Mouse (Mus musculus) kidney, embryonic 16.5 days (tissue): ENCODE data around the gene Atg2a. TPM values are rescaled to one million over a fixed set of nuclear protein-coding genes. Genes with fewer than 3 reads are reported as not detected.

Source experiments
- ATAC-seq: fragments of 200-750 bp; cut with Nextera tagmentation; 2 replicates; pipeline ENCODE4 v1.8.0; 2017; ENCODE audit warnings: moderate TSS enrichment; ENCODE audit not compliant: low FRiP score, low TSS enrichment
- H3K27ac ChIP-seq: fragments of 300-500 bp; sonication (generic); 2 replicates; pipeline ENCODE4 v1.5.1; 2014; ENCODE audit warnings: low read length
- H3K27me3 ChIP-seq: fragments of 300-500 bp; sonication (generic); 2 replicates; pipeline ENCODE4 v1.6.1; 2014; ENCODE audit warnings: low read length, control low read depth, mixed read lengths; ENCODE audit not compliant: insufficient read depth
- H3K36me3 ChIP-seq: fragments of 300-500 bp; sonication (generic); 2 replicates; pipeline ENCODE4 v1.6.1; 2014; ENCODE audit warnings: low read length, control low read depth, mixed read lengths; ENCODE audit not compliant: insufficient read depth
- H3K4me1 ChIP-seq: fragments of 300-500 bp; sonication (generic); 2 replicates; pipeline ENCODE4 v1.6.1; 2014; ENCODE audit warnings: low read length, control low read depth, mixed read lengths; ENCODE audit not compliant: insufficient read depth
- H3K4me2 ChIP-seq: fragments of 300-500 bp; sonication (generic); replicated peaks from 2 replicates; pipeline ENCODE4 v1.6.1; 2014; ENCODE audit warnings: low read depth, low read length
- H3K4me3 ChIP-seq: fragments of 300-500 bp; sonication (generic); 2 replicates; pipeline ENCODE4 v1.5.1; 2014; ENCODE audit warnings: mild to moderate bottlenecking, low read length
- H3K9ac ChIP-seq: fragments of 300-500 bp; sonication (generic); replicated peaks from 2 replicates; pipeline ENCODE4 v1.6.1; 2014; ENCODE audit warnings: low read length
- H3K9me3 ChIP-seq: fragments of 300-500 bp; sonication (generic); 2 replicates; pipeline ENCODE4 v1.6.1; 2016; ENCODE audit warnings: low read length, control low read depth
- WGBS: fragments of 180-500 bp; shearing (Covaris S2); extraction: QIAGEN DNeasy Blood & Tissue Kit; methylation state at CpG from one replicate; pipeline ENCODE4 v1.1.7; 2014; 5-methylcytosine and 5-hydroxymethylcytosine counted together
- polyA plus RNA-seq: library from polyadenylated mRNA; unstranded; fragments of >200 nt; fragmentation: Nextera tagmentation; extraction: Ambion mirVana; gene quantifications from 2 replicates; pipeline ENCODE4 v1.2.1, GENCODE M21; 2015

Atg2a gene
- polyA plus RNA-seq, 1 experiment from 2014 or later, result 12.1 TPM

DNA sequence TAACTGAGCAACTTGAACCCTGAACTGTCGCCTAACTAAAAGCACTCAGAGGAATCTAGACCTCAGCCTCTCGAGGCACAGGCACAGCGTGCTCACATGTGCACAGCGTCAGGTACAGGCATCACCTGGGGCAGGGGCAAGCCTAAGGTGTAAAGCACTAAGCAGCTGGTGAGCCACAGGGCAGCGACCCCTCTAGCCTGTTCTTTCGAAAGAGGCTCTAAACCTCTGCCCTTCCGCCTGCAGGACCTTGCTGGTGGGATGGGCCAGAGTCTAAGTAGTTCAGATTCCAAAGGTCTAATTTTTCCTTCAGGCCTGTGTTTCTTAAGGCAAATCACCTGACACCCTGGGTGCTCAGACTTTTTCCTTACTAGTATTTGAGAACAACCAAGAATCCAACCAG is 30.6 kb downstream of the Atg2a start:
- Histone ChIP-seq H3K36me3 (no peaks in the 10 kb centered on the region), H3K27ac (peak overlapping the region; percentile 55), H3K9me3 (no peaks in the 10 kb centered on the region), H3K4me2 (no peak overlapping the region), H3K4me1 (peaks cover 16% of the 10 kb centered on the region), H3K9ac (no peak overlapping the region), H3K4me3 (no peak overlapping the region), H3K27me3 (no peaks in the 10 kb centered on the region)
- no peak for ATAC-seq
- WGBS, result 63% methylated on average over 7 of the region's 7 CpGs

DNA sequence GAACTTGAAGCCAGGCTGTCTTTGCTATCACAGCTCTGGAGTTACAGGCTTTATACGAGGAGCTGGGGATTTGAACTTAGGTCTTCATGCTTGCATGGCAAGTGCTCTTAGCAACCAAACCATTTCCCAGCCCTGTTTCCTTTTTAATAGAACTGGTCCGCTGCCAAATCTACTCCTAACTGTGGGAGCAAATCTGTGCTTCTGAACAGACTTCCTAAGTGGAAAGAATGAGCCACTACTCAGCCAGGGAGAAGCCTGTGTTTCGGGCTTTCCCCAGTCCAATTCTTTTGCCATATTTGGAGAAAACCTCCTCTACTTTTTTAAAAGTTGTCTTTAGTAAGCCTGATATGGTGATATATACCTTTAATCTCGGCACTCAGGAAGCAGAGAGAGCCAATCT is 31.3 kb downstream of the Atg2a start:
- H3K4me3 ChIP-seq, result no peak overlapping the region
- H3K4me2 ChIP-seq, result no peak overlapping the region
- H3K9me3 ChIP-seq, result no peaks in the 10 kb centered on the region
- ATAC-seq, result no peak
- H3K36me3 ChIP-seq, result no peaks in the 10 kb centered on the region
- 82% methylated on average over 4 of the region's 4 CpGs for WGBS
- no peaks in the 10 kb centered on the region for H3K27me3 ChIP-seq
- peak overlapping the region; percentile 56; the same call in 1 of the 2 replicates for H3K27ac ChIP-seq
- H3K4me1 ChIP-seq, result peaks cover 17% of the 10 kb centered on the region
- no peak overlapping the region for H3K9ac ChIP-seq

DNA sequence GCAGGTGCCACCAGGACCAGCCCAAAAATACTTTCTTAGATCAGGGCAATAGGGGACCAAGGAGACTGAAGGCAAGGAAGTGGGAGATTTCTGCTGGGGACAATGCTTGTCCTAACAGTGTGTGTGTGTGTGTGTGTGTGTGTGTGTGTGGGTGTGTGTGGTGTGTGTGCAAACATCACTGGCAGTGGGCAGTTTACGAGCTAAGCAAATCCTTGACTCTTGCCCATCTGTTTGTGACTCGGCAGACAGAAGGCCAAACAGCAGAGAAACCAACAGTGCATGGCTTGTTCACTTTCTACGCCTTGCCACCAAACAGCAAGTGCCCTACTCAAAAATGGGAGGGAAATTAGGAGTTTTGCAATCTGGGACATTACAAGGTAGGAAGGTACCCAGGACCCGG is 32.1 kb downstream of the Atg2a start:
- H3K4me3 ChIP-seq, result no peak overlapping the region
- H3K4me1 ChIP-seq, result peaks cover 26% of the 10 kb centered on the region
- no peaks in the 10 kb centered on the region for H3K9me3 ChIP-seq
- H3K4me2 ChIP-seq, result no peak overlapping the region
- 65% methylated on average over 4 of the region's 4 CpGs for WGBS
- no peak overlapping the region for H3K9ac ChIP-seq
- ATAC-seq, result no peak
- H3K36me3 ChIP-seq, result no peaks in the 10 kb centered on the region
- H3K27ac ChIP-seq, result no peak overlapping the region
- H3K27me3 ChIP-seq, result no peaks in the 10 kb centered on the region

DNA sequence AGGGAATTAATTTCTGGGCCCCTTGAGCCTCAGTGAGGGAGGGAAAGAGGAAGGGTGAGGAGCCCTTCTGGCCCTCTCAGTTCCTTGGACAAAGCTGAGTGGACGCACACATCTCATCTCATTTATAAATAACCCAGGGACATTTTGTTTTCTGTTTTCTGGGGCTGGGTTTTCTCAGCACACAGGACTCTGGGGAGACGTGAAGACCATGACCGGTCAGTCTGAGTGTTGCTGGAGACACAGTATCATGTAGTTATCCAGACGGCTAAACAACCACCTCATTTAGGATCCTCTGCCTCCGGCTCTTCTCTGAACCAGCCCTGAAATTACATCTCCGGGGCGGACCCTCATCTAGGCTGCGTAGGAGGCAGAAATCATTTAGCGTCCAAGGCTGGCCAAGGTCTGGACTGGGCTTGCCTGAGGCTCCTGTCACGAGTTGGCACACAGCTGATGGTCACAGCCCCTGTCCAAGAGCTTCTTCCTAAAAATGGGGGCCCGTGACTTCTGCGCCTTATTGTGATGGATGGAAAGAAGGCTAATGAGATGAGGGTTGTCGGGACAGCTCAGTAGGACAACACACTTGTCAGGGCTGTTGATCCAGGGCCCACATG is 32.6 kb downstream of the Atg2a start:
- Histone ChIP-seq H3K27me3 (no peaks in the 10 kb centered on the region), H3K36me3 (no peaks in the 10 kb centered on the region), H3K4me2 (no peak overlapping the region), H3K9me3 (no peaks in the 10 kb centered on the region), H3K4me1 (peaks cover 31% of the 10 kb centered on the region), H3K27ac (no peak overlapping the region), H3K4me3 (no peak overlapping the region), H3K9ac (no peak overlapping the region)
- ATAC-seq, result no peak
- 83% methylated on average over 13 of the region's 13 CpGs for WGBS

DNA sequence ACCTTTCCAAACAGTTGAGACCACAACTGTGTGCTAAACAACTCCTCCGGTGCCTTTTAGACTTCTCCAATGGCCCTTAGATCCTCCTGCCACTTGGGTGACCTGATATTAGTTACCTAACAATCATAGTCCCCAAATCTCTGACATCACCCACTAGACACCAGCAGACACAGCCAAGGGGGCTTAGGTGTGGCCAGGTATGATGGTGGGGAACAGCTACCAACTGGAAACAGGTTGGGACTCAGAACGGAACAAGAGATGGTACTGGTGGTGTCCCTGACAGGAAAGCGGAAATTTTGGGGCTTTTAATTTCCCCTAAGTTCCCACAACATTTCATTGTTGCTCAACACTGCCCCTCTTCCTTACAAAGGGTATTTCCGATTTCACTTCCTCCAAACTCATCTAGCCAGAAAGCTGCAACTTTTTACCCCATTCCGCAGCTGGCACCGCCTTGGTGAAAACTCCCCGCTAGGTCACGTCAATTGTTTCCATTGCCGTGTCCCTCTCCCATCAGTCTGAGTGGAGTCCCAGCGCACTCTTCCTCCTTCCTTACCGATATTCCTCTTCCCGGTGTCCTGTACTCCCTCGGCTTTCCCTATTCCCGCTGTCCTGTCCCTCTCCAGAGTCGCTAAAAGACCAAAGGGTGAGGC is 34.4 kb downstream of the Atg2a start:
- no peak for ATAC-seq
- peaks cover 44% of the 10 kb centered on the region for H3K4me1 ChIP-seq

DNA sequence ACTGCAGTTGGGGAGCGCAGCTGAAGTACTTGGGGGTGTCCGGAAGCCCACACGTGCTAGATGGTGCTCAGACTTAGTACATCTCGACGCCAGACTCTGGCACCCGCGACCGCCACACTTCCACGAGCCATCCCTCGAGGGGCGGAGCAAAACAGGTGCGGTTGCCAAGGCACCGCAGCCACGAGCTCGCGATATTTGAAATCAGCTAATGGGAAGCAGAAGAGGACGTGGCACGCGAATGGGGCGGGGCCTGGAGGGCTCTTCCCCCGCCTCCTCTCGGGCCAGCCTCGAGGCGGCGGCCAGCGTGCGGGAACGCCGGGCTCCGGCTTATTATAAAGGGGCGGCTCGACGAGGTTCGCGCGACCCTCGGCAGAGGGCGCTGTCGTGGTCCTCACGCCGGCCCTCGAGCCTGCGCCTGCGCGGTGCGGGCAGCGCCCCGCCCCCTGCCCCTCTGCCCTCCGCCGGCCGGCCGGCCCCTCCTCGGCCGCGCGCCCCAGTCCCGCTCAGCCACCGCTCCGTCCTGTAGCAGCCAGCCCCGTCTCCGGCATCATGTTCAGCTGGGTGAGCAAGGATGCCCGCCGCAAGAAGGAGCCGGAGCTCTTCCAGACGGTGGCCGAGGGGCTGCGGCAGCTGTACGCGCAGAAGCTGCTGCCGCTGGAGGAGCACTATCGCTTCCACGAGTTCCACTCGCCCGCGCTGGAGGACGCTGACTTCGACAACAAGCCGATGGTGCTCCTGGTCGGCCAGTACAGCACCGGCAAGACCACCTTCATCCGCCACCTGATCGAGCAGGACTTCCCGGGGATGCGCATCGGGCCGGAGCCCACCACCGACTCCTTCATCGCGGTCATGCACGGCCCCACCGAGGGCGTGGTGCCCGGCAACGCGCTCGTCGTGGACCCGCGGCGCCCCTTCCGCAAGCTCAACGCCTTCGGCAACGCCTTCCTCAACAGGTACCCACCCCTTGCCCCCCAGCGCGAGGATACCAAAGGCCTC is 35.3 kb downstream of the Atg2a start, which contains the start of gene Ehd1:
Gene Ehd1, plus strand, starts transcription at position 300 of the 996 bp plus-strand sequence.
- under 1% methylated on average over 103 of the region's 106 CpGs for WGBS
- H3K4me2 ChIP-seq, result peak within 1 kb of the TSS; percentile 97
- H3K27ac ChIP-seq, result peak within 1 kb of the TSS; percentile 89
- no peaks in the 10 kb centered on the region for H3K27me3 ChIP-seq
- H3K9ac ChIP-seq, result peak within 1 kb of the TSS; percentile 83
- H3K9me3 ChIP-seq, result no peaks in the 10 kb centered on the region
- peak within 1 kb of the TSS; percentile 83 for H3K4me3 ChIP-seq
- peaks cover 48% of the 10 kb centered on the region for H3K4me1 ChIP-seq
- ATAC-seq, result peak; percentile 94
- H3K36me3 ChIP-seq, result peaks cover 6% of the 10 kb centered on the region

More for the DNA sequence above, 34.4 kb downstream of the Atg2a start:
- Histone ChIP-seq H3K9ac (peak overlapping the region; percentile 78), H3K27ac (peak overlapping the region; percentile 89), H3K27me3 (no peaks in the 10 kb centered on the region), H3K9me3 (no peaks in the 10 kb centered on the region), H3K4me2 (peak overlapping the region; percentile 97), H3K4me3 (peak overlapping the region; percentile 83), H3K36me3 (no peaks in the 10 kb centered on the region)
- WGBS, result 6% methylated on average over 15 of the region's 15 CpGs

DNA sequence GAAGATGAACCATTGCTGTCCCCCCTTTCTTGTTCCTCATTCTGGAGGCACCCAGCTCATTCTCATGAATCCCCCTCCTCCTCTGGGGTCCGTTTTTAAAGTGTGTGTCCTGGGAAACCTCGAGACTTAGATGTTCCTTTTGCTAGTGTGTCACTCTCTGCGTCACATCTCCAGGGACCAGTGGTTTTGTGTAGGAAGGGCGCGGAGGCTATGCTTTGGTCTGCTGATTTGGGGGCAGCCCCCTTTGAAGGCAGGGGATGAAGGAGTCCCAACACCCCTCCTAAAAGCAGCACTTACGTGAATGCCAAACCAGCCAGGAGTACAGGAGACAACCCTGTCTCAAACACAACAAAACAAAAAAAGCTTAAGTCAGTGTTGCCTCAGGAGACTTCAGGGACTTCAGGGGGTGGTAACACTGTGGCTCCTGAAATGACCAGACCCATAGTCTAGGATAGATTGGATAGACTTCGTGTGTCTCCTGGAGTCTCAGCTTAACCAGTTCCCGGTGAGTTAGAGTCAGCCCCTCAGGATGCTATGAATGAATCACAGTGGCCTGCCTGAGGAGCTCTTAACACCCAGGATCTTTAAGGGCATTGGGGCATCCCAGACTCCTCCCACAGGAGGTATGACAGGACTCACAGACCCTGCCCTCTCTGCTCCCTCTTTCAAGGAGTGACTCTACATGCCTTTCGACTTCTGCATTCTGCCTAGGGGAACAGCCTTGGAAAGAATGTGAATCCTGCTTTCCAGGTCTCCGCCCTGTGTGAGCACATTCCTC is 36.4 kb downstream of the Atg2a start:
- peaks cover 17% of the 10 kb centered on the region for H3K36me3 ChIP-seq
- peak overlapping the region; percentile 83 for H3K9ac ChIP-seq
- 3% methylated on average over 10 of the region's 10 CpGs for WGBS
- no peaks in the 10 kb centered on the region for H3K27me3 ChIP-seq
- no peaks in the 10 kb centered on the region for H3K9me3 ChIP-seq
- peak; percentile 55 for ATAC-seq
- peaks cover 45% of the 10 kb centered on the region for H3K4me1 ChIP-seq
- H3K27ac ChIP-seq, result peak overlapping the region; percentile 85
- H3K4me2 ChIP-seq, result peak overlapping the region; percentile 97
- peak overlapping the region; percentile 83 for H3K4me3 ChIP-seq

DNA sequence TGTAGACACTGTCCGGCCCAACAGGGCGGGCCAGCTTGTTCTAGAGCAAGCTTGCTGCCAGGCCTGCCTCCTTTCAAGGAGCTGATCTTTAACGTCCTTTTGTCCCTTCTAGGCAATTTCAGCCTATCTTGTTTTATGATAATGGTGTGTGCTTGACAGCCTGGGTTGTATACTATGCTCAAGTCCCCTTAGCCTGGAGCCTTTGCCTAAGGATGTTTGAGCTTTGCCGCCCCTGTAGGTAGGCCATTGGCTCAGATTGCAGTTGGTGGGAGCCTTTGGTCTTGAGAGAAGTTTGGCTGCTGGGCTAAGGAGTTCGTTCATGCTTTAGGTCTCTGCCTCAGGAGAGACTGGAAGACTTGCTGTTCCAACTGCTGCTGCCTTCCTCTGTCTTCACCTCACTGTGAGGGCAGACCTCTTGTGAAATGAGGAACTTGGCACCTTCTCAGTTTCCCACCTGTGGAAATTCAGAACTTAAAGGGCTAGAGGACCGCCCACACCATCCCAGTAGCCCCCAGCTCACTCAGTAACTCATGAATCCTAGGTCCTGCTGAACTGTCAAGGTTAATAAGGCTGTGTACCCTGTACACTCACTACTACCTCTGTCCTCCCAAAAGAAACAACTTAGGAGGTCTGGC is 37.1 kb downstream of the Atg2a start:
- H3K4me2 ChIP-seq, result peak overlapping the region; percentile 97
- peaks cover 45% of the 10 kb centered on the region for H3K4me1 ChIP-seq
- H3K9ac ChIP-seq, result peak overlapping the region; percentile 83
- no peaks in the 10 kb centered on the region for H3K9me3 ChIP-seq
- no peak for ATAC-seq
- peak overlapping the region; percentile 83 for H3K4me3 ChIP-seq
- peaks cover 19% of the 10 kb centered on the region for H3K36me3 ChIP-seq
- WGBS, result 17% methylated on average over 6 of the region's 6 CpGs
- peak overlapping the region; percentile 85 for H3K27ac ChIP-seq
- no peaks in the 10 kb centered on the region for H3K27me3 ChIP-seq
